Mouse (Mus musculus) liver, embryonic 12.5 days (tissue): ENCODE results near the gene Prpsap2. TPM values are rescaled to one million over a fixed set of nuclear protein-coding genes. Genes with fewer than 3 reads are reported as not detected.

Experiments used
- ATAC-seq: fragments of 200-750 bp; cut with Nextera tagmentation; 2 replicates; pipeline ENCODE4 v1.8.0; 2017; ENCODE audit warnings: moderate number of reproducible peaks, mild to moderate bottlenecking, moderate library complexity
- H3K27ac ChIP-seq: fragments of 300-500 bp; sonication (generic); 2 replicates; pipeline ENCODE4 v1.5.1; 2016; ENCODE audit warnings: mild to moderate bottlenecking
- H3K27me3 ChIP-seq: fragments of 300-500 bp; sonication (generic); replicated peaks from 2 replicates; pipeline ENCODE4 v1.6.1; 2016; ENCODE audit warnings: mild to moderate bottlenecking, moderate library complexity
- H3K36me3 ChIP-seq: fragments of 300-500 bp; sonication (generic); 2 replicates; pipeline ENCODE4 v1.6.1; 2016; ENCODE audit warnings: mild to moderate bottlenecking, moderate library complexity
- H3K4me1 ChIP-seq: fragments of 300-500 bp; sonication (generic); 2 replicates; pipeline ENCODE4 v1.6.1; 2016
- H3K4me2 ChIP-seq: fragments of 300-500 bp; sonication (generic); 2 replicates; pipeline ENCODE4 v1.6.1; 2016; ENCODE audit warnings: mild to moderate bottlenecking, moderate library complexity
- H3K4me3 ChIP-seq: fragments of 300-500 bp; sonication (generic); 2 replicates; pipeline ENCODE4 v1.5.1; 2016; ENCODE audit warnings: mild to moderate bottlenecking, moderate library complexity
- H3K9ac ChIP-seq: fragments of 300-500 bp; sonication (generic); 2 replicates; pipeline ENCODE4 v1.6.1; 2016; ENCODE audit warnings: mild to moderate bottlenecking, moderate library complexity
- H3K9me3 ChIP-seq: fragments of 300-500 bp; sonication (generic); replicated peaks from 2 replicates; pipeline ENCODE4 v1.6.1; 2016; ENCODE audit warnings: mild to moderate bottlenecking, moderate library complexity
- WGBS: fragments of 180-500 bp; shearing (Covaris S2); methylation state at CpG from one replicate; pipeline ENCODE4 v1.1.7; 2016; ENCODE audit not compliant: insufficient replicate concordance; 5-methylcytosine and 5-hydroxymethylcytosine counted together
- polyA plus RNA-seq: library from polyadenylated mRNA; unstranded; fragments of >200 nt; fragmentation: Nextera tagmentation; extraction: Ambion mirVana; gene quantifications from 2 replicates; pipeline ENCODE4 v1.2.1, GENCODE M21; 2016

Gene Prpsap2
- polyA plus RNA-seq, 1 experiment from 2014 or later: 10.9 TPM

DNA sequence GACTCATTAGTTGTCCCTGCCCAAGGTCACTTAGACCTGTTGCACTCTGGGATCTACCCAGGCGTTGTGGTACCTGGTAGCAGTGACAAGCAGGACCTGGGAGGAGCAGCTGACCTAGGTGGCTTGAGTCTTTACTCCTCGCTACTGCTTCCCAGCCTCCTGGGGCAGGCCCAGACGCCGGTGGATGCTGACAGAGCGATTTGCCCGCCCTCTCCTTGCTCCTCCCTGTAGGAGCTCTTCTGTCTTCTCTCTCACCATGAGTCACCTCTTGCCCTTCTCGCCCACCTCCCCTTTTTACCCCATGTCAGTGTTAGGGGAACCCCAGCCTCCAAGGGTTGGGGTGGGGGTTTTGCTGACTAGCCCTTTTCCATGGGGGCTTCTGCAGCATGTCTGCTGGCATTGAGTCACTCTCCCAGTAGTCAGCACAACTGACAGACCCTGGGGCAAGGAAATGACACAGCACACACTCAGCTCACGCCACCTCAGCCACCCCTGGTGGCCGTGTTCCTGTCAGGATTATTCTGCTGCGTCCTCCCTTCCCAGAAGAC is 74.9 kb downstream of the Prpsap2 start:
- WGBS: 36% methylated on average over 10 of the region's 10 CpGs
- ATAC-seq: no peak
- Histone ChIP-seq H3K9ac (peak overlapping the region; percentile 82), H3K4me1 (peaks cover 66% of the 10 kb centered on the region), H3K27me3 (peaks cover 49% of the 10 kb centered on the region), H3K27ac (peak overlapping the region; percentile 83), H3K4me3 (peak overlapping the region; percentile 70), H3K9me3 (no peaks in the 10 kb centered on the region), H3K4me2 (peak overlapping the region; percentile 94), H3K36me3 (peaks cover 19% of the 10 kb centered on the region)

DNA sequence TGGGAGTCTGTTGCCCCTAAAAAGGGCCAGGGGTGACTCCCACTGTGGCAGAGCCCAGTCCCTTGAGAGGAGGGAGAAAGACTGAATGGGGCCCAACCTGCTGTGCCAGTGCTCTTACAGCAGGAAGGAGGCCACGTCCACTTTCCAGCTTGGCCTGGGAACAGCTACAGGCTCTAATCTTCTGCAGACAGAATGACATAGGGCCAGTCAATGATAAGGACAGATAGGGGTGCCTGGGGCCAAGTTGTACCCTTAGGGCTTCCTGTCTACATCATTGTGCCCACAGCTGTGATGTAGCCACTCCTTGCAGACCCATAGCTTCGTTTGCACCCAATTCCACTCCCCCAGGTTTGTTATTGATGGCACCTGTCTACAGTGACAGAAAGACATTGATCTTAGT is 75.7 kb downstream of the Prpsap2 start:
- Histone ChIP-seq H3K4me3 (peak overlapping the region; percentile 70), H3K36me3 (peaks cover 16% of the 10 kb centered on the region), H3K9me3 (no peaks in the 10 kb centered on the region), H3K4me1 (peaks cover 66% of the 10 kb centered on the region), H3K9ac (peak overlapping the region; percentile 82), H3K27ac (peak overlapping the region; percentile 83), H3K4me2 (peak overlapping the region; percentile 94), H3K27me3 (peaks cover 58% of the 10 kb centered on the region)
- 10% methylated on average over 2 of the region's 2 CpGs for WGBS
- ATAC-seq: peak; percentile 83

DNA sequence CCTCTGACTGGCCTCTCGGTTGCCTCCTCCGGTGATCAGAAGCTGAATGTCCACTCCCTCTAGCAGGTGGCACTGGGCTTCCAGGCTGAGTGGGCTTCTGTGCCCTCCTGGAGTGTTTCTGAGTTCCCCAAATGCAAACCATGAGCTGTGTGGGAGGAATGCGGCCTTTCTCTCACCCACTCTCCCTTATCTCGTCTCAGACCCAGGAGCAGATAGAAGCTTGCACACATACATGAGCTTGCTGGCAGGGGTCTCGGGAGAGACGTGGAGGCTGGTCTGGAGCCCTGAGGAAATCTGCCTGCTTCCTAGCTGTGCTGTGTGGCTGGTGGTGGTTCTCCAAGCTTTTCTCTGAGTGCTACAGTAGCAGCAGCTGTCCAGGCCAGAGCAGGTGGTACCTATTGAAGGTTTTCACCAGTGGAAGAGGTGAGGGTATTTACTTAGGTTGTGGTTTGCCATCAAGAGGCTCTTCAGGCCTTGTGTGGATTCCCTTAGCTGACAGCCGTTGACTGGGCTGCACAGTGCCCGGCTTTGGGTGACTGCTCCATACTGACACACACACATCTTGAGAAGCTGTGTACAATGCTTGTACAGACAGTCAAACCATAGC is 76.7 kb downstream of the Prpsap2 start:
- peaks cover 66% of the 10 kb centered on the region for H3K27me3 ChIP-seq
- no peaks in the 10 kb centered on the region for H3K9me3 ChIP-seq
- 44% methylated on average over 8 of the region's 8 CpGs for WGBS
- H3K27ac ChIP-seq: peak overlapping the region; percentile 83
- peaks cover 16% of the 10 kb centered on the region for H3K36me3 ChIP-seq
- H3K9ac ChIP-seq: peak overlapping the region; percentile 82
- peaks cover 66% of the 10 kb centered on the region for H3K4me1 ChIP-seq
- no peak for ATAC-seq
- H3K4me3 ChIP-seq: peak overlapping the region; percentile 70
- peak overlapping the region; percentile 94 for H3K4me2 ChIP-seq

DNA sequence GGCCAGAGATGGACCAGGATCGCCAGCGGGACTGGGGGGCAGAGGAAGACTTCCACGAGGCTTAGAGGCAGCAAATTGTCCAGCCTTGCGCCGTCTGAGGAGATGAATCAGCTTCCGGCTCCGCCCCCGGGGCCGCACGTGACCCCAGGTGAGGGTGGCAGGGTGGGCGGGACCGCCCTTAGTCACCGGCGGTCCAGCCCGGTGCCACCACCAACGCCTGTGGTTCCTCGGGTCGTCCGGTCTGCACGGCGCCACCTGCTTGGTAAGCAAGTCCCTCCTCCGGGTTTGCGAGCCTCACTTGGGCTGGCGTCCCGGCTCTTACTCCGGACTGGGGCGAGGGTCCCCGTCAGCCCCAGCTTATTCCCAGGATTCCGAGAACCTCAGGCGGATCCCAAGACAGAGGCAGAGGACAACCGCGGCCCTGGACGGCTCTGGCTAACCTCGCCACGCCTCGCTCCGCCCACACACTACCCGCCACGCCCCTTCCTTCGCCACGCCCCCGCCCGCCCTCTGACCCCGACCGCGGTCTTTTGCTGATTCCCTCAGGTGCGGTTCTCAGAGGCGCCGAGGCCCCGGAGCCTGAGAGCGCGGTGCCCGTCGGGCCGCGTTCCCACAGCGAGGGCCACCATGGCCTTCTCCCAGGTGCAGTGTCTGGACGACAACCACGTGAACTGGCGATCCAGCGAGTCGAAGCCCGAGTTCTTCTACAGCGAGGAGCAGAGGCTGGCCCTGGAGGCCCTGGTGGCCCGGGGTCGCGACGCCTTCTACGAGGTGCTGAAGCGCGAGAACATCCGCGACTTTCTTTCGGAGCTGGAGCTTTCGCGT is 77.8 kb downstream of the Prpsap2 start, which contains the start of gene Fam83g:
Gene Fam83g (plus strand): TSS at position 185 of the 825 bp plus-strand sequence.
- Histone ChIP-seq H3K4me2 (peak within 1 kb of the TSS; percentile 94), H3K27me3 (peaks cover 72% of the 10 kb centered on the region), H3K4me1 (peaks cover 59% of the 10 kb centered on the region), H3K36me3 (peaks cover 15% of the 10 kb centered on the region), H3K9me3 (no peaks in the 10 kb centered on the region), H3K27ac (peak within 1 kb of the TSS; percentile 83), H3K4me3 (peak within 1 kb of the TSS; percentile 70), H3K9ac (peak within 1 kb of the TSS; percentile 82)
- peak; percentile 80 for ATAC-seq
- whole genome bisulfite sequencing: 2% methylated on average over 76 of the region's 76 CpGs

Other genes starting within 250 kb of the Prpsap2 start
- 5.2 and 6.2 TPM in 2 replicates for gene Epn2, start 182.4 kb downstream of the Prpsap2 start, polyA plus RNA-seq
- 6.4 and 8.8 TPM in 2 replicates for gene Grap, start 108.8 kb downstream of the Prpsap2 start, polyA plus RNA-seq
- gene Fam83g, start 78.0 kb downstream of the Prpsap2 start, polyA plus RNA-seq: 8.2 and 8.5 TPM in 2 replicates
- gene Slc5a10, start 41.3 kb downstream of the Prpsap2 start, polyA plus RNA-seq: not detected in 2 replicates
- 4.9 and 5.1 TPM in 2 replicates for gene Ulk2, start 93.0 kb upstream of the Prpsap2 start, polyA plus RNA-seq
- gene Akap10, start 168.2 kb upstream of the Prpsap2 start, polyA plus RNA-seq: 14.2 and 14.3 TPM in 2 replicates
- gene Specc1, start 194.7 kb upstream of the Prpsap2 start, polyA plus RNA-seq: 36.4 and 38.7 TPM in 2 replicates